Mouse (Mus musculus): Measurements from ENCODE around the gene Tchh. TPM values are rescaled to one million over a fixed set of nuclear protein-coding genes. Genes with fewer than 3 reads are reported as not detected.

Tchh gene
- total and polyA plus RNA-seq, 3 experiments: not detected

DNA sequence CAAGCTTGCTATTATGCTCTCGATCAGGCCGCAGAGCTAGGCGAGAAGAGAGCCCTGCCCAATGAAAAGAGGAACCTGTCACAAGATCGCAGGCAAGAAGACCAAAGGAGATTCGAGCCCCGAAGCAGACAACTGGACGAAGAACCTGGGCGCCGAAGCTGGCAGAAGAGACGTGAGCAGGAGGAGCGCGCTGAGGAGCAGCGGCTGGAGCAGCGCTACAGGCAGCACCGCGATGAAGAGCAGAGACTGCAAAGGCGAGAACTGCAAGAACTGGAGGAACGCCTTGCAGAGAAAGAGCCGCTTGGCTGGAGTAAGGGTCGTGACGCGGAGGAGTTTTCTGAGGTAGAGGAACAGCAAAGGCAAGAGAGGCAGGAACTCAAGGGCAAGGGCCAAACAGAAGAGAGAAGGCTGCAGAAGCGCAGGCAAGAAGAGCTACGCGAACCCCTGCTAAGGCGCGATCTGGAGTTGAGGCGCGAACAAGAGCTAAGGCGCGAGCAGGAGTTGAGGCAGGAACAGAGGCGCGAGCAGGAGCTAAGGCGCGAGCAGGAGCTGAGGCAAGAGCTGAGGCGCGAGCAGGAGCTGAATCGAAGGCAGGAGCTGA, 1.5 kb downstream of the Tchh start:
- H3K9me3 ChIP-seq (replicated peaks; ENCODE audit: low read length): peaks cover 32% of the 10 kb centered on the region
- no peak for TF ChIP-seq HCFC1 (IDR thresholded peaks at IDR 0.05; ENCODE audit: low read depth, low read length)
- no peak for TF ChIP-seq MAX (IDR thresholded peaks at IDR 0.05; ENCODE audit: low read length)
- TF ChIP-seq CHD2 (IDR thresholded peaks at IDR 0.05; ENCODE audit: low read length): no peak
- TF ChIP-seq ZNF384 (IDR thresholded peaks at IDR 0.05; ENCODE audit: low read depth, low read length): no peak
- TF ChIP-seq KAT2A (IDR thresholded peaks at IDR 0.05; ENCODE audit: insufficient replicate concordance, low read length): no peak
- no peak for TF ChIP-seq ETS1 (conservative IDR thresholded peaks at IDR 0.05; ENCODE audit: low read depth, low read length)
- no peak for TF ChIP-seq POLR2AphosphoS2 (IDR thresholded peaks at IDR 0.05; ENCODE audit: low read depth, low read length)
- no peak for TF ChIP-seq TCF12 (IDR thresholded peaks at IDR 0.05; ENCODE audit: low read depth, low read length)
- no peak for TF ChIP-seq IRF4 (IDR thresholded peaks at IDR 0.05; ENCODE audit: low read depth, low read length)
- TF ChIP-seq CHD1 (IDR thresholded peaks at IDR 0.05; ENCODE audit: low read depth, low read length): no peak
- no peak for TF ChIP-seq SMC3 (IDR thresholded peaks at IDR 0.05; ENCODE audit: low read depth, low read length)
- no peak for TF ChIP-seq NELFE (IDR thresholded peaks at IDR 0.05; ENCODE audit: low read depth, low read length)
- H3K27ac ChIP-seq (ENCODE audit: insufficient read depth, low read depth): no peak overlapping the region
- in situ Hi-C loops (cut with MboI; ENCODE audit: low pct_ligation_motif_present, low pct_unique_long_range_greater_than_20kb, low sequenced_read_pairs): no loop called here
- no peaks in the 10 kb centered on the region for H3K79me2 ChIP-seq (replicated peaks; ENCODE audit: control insufficient read depth, extremely low read depth, insufficient read depth, poor library complexity, severe bottlenecking)
- dilution Hi-C loops (cut with MboI; ENCODE audit: extremely low pct_ligation_motif_present, extremely low pct_unique_long_range_greater_than_20kb, low sequenced_read_pairs): no loop called here
- no peak for DNase-seq (ENCODE audit: extremely low read depth)
- no peak overlapping the region for H3K4me3 ChIP-seq (replicated peaks in 1 of 3; ENCODE audit: low read depth in 2 of 3, low read length in 2 of 3, poor library complexity in 1 of 3)
- no peak overlapping the region for H3K9ac ChIP-seq (ENCODE audit: insufficient read depth, low read depth)
- H3K36me3 ChIP-seq (replicated peaks in 1 of 2; ENCODE audit: control insufficient read depth in 1 of 2, insufficient read depth in 1 of 2, low read length in 1 of 2): no peaks in the 10 kb centered on the region
- no peaks in the 10 kb centered on the region for H3K27me3 ChIP-seq (replicated peaks)
- no peak overlapping the region for H3K4me2 ChIP-seq (ENCODE audit: insufficient read depth, low read depth, poor library complexity, severe bottlenecking)
- no peaks in the 10 kb centered on the region for H3K4me1 ChIP-seq (ENCODE audit: control insufficient read depth in 1 of 2, insufficient read depth in 2 of 2)

DNA sequence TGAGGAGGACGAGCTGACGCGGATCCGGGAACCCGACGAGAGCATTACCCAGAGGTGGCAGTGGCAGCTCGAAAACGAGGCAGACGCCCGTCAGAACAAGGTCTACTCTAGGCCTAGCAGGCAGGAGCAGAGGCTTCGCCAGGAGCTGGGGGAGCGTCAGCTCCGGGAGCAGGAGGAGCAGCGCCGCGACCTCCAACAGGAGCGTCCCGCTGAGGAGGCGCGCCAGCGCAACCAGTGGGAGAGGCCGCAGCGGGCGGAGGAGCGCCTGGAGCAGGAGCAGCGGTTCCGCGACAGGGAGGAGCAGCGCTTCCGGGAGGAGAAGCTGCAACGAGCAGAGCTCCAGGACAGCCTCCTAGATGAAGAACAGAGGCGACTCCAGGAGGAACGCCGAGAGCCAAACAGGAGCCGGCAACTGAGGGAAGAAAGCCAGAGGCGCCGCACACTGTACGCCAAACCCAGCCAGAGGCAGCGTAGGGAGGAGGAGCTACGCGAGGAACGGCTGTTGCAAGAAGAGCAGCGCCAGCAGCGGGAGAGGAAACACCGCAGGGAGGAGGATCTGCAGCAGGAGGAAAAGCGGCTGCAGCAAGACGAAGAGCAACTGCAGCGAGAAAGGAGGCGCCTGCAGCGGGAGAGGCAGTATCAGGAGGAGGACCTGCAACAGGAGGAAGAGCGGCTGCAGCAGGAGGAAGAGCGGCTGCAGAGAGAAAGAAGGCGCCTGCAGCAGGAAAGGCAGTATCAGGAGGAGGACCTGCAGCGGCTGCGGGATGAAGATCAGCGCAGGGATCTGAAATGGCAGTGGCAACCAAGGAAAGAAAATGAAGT, 2.4 kb downstream of the Tchh start:
- no peak overlapping the region for H3K9ac ChIP-seq (ENCODE audit: insufficient read depth, low read depth)
- no peaks in the 10 kb centered on the region for H3K36me3 ChIP-seq (replicated peaks in 1 of 2; ENCODE audit: control insufficient read depth in 1 of 2, insufficient read depth in 1 of 2, low read length in 1 of 2)
- H3K4me3 ChIP-seq (replicated peaks in 1 of 3; ENCODE audit: low read depth in 2 of 3, low read length in 2 of 3, poor library complexity in 1 of 3): no peak overlapping the region
- no peak overlapping the region for H3K27ac ChIP-seq (ENCODE audit: insufficient read depth, low read depth)
- H3K27me3 ChIP-seq (replicated peaks): no peaks in the 10 kb centered on the region
- DNase-seq (ENCODE audit: extremely low read depth): no peak
- H3K4me1 ChIP-seq (ENCODE audit: control insufficient read depth in 1 of 2, insufficient read depth in 2 of 2): no peaks in the 10 kb centered on the region
- TF ChIP-seq BHLHE40 (IDR thresholded peaks at IDR 0.05; ENCODE audit: low read depth, low read length): no peak
- TF ChIP-seq MAFK (IDR thresholded peaks at IDR 0.05; ENCODE audit: insufficient replicate concordance, low read length): no peak
- no peak for TF ChIP-seq RCOR1 (conservative IDR thresholded peaks at IDR 0.05; ENCODE audit: low read depth, low read length)
- no peak for TF ChIP-seq USF2 (conservative IDR thresholded peaks at IDR 0.05; ENCODE audit: low read depth, low read length)
- TF ChIP-seq ZKSCAN1 (IDR thresholded peaks at IDR 0.05; ENCODE audit: borderline replicate concordance, low read depth, low read length): no peak
- TF ChIP-seq NELFE (IDR thresholded peaks at IDR 0.05; ENCODE audit: low read depth, low read length): no peak
- TF ChIP-seq E2F4 (IDR thresholded peaks at IDR 0.05; ENCODE audit: insufficient replicate concordance, low read depth, low read length): no peak
- TF ChIP-seq CHD1 (IDR thresholded peaks at IDR 0.05; ENCODE audit: low read depth, low read length): no peak
- no peak for TF ChIP-seq HCFC1 (IDR thresholded peaks at IDR 0.05; ENCODE audit: low read depth, low read length)
- peaks cover 32% of the 10 kb centered on the region for H3K9me3 ChIP-seq (replicated peaks; ENCODE audit: low read length)
- dilution Hi-C loops (cut with MboI; ENCODE audit: extremely low pct_ligation_motif_present, extremely low pct_unique_long_range_greater_than_20kb, low sequenced_read_pairs): no loop called here
- in situ Hi-C loops (cut with MboI; ENCODE audit: low pct_ligation_motif_present, low pct_unique_long_range_greater_than_20kb, low sequenced_read_pairs): no loop called here
- H3K79me2 ChIP-seq (replicated peaks; ENCODE audit: control insufficient read depth, extremely low read depth, insufficient read depth, poor library complexity, severe bottlenecking): no peaks in the 10 kb centered on the region
- no peak overlapping the region for H3K4me2 ChIP-seq (ENCODE audit: insufficient read depth, low read depth, poor library complexity, severe bottlenecking)

All from CH12.LX (cell line).